Mouse (Mus musculus): ENCODE results near the gene 0610009B22Rik.

- TF ChIP-seq CTCF (IDR thresholded peaks at IDR 0.05; ENCODE audit: borderline replicate concordance, extremely low read depth, insufficient read depth, insufficient read length), result no peak
- no peak for TF ChIP-seq POLR2A (IDR thresholded peaks at IDR 0.05; ENCODE audit: borderline replicate concordance, extremely low read depth, insufficient read depth, insufficient read length, poor library complexity, severe bottlenecking)
Measured at GRCm38 (mm10) chr11:51650691-51651515, 37.8 kb downstream of the 0610009B22Rik start, which contains the start of the genes N4bp3 and D930048N14Rik.

All from brain, embryonic 14.5 days (tissue).